Mouse (Mus musculus) brain, embryonic 14.5 days (tissue): ENCODE results near the gene Cradd.

Experiments
- CTCF ChIP-seq: fragments of 200-500 bp; IDR thresholded peaks from 2 replicates; pipeline ENCODE4 v1.5.1; 2012; ENCODE audit warnings: inconsistent platforms, mild to moderate bottlenecking, moderate library complexity, borderline replicate concordance; ENCODE audit not compliant: insufficient read depth, insufficient read length; ENCODE audit errors: extremely low read depth
- POLR2A ChIP-seq: fragments of 200-500 bp; IDR thresholded peaks from 2 replicates; pipeline ENCODE4 v1.6.1; 2012; ENCODE audit warnings: mild to moderate bottlenecking, inconsistent platforms, borderline replicate concordance; ENCODE audit not compliant: poor library complexity, insufficient read depth, insufficient read length, severe bottlenecking; ENCODE audit errors: extremely low read depth

DNA sequence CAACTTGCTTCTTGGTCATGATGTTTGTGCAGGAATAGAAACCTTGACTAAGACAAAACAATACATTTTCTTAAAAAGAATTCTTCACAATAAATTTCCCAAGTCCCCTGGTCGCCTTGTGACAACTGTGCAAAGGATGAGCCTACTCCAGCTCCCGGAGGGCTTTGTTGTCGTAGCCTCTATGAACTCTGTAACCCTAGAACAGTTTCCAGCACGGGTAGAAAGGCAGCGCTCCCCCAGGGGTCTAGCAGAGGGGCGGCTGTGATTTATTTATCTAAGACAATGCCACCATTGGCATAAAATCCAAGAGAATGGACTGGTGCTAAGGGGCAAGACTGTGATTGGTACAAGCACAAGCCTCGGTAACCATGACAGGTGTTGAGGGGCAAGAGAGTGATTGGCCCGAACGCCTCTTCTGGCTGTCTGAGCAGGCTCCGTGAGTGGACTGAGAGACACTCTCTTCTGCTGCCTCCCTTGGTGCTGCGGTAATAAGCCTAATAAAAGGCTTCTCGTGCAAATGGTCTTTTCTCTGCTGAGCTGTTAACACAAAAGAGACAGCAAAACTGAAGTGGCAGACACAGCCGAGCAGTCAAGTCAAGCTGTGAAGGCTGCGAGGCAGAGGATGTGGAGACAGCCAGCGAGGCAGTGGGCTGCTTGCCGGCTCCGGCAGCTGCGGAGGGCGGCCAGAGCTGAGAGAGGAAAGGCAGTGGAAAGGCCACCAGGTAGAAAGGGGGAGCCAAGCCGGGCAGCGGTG, 13.1 kb downstream of the Cradd start:
- TF ChIP-seq CTCF (no peak), POLR2A (no peak)
